8 mouse cellular contexts compared by ENCODE assay signal in the genomic region with DNA sequence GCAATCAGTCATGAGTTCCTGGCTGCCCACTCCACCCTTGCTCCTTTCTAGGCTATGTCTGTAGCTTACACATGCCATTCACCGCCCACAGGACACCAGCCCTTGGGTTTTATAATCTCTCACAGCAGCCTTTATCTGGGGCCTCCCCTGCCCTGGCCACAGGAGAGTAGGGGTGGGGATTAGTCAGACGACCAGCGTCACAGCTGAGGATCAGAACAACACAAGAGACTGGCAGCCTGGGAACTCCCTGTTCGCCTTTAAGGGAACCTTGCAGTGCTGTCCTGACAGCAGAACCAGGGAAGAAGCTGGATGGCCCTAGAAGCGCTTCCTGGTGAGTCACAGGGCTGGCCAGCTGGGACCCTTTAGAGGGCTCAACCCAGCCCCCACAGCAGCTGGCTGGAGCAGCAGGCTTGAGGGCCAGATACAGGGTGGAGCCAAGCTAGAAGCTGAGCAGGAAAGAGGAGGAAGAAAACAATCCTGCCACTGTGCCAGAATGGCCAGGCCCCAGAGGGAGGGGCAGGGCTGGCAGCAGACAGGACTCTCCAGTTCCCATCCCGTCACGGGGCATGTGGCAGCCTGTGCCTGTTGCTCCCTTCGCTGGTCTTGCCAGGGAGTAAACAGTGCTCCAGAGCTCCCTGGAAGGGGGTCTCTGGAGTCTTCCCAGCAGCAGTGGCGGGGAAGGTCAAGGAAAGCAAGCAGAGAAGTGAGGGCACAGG. TPM values are rescaled to one million over a fixed set of nuclear protein-coding genes. Genes with fewer than 3 reads are reported as not detected.
DNase-seq lines count a peak whose midpoint lies in the region; ATAC-seq and TF ChIP-seq lines count a peak whose summit lies in the region.

No protein-coding gene starts in this region.

- no peak for TF ChIP-seq POLR2A in MEL (IDR thresholded peaks at IDR 0.05; ENCODE audit: control insufficient read depth in 1 of 2, insufficient read depth in 1 of 2, low read depth in 1 of 2, low read length in 2 of 2, poor library complexity in 1 of 2)
- TF ChIP-seq POLR2A in testis, adult 2 months (IDR thresholded peaks at IDR 0.05; ENCODE audit: control insufficient read depth, low read depth, low read length), result no peak

- no peaks in the 10 kb centered on the region for H3K27me3 ChIP-seq in MEL (ENCODE audit: control insufficient read depth in 1 of 2, insufficient read depth in 2 of 2, low read length in 2 of 2)
- no peaks in the 10 kb centered on the region for H3K27me3 ChIP-seq in forebrain, embryonic 16.5 days (replicated peaks; ENCODE audit: control insufficient read depth, insufficient read depth, low read length)
- H3K27me3 ChIP-seq in liver, postnatal 0 days (ENCODE audit: insufficient read depth, low read length), result no peaks in the 10 kb centered on the region
- H3K27me3 ChIP-seq in neural tube, embryonic 13.5 days, result no peaks in the 10 kb centered on the region
- H3K27me3 ChIP-seq in testis, adult 2 months (ENCODE audit: control insufficient read depth, insufficient read depth, low read length), result no peaks in the 10 kb centered on the region

- H3K4me2 ChIP-seq in forebrain, embryonic 16.5 days (ENCODE audit: low read length), result no peak overlapping the region
- H3K4me2 ChIP-seq in liver, postnatal 0 days (ENCODE audit: low read depth, low read length), result peak overlapping the region; percentile 74
- peak overlapping the region; percentile 38 for H3K4me2 ChIP-seq in neural tube, embryonic 13.5 days

- intact Hi-C loops in heart, postnatal 25 days (cut with DNase I), result no loop called here

- peak; percentile 84 for DNase-seq in MEL (ENCODE audit: low read depth, low spot score)
- DNase-seq in cerebellum, adult 8-10 months, result peak; percentile 81
- peak; percentile 95 for DNase-seq in heart, postnatal 25 days (ENCODE audit: low spot score)
- DNase-seq in layer of hippocampus, adult 18-20 months (ENCODE audit: low spot score in 2 of 2), result peak; percentile 80 to 90
- peak; percentile 70 for DNase-seq in liver, postnatal 0 days

- WGBS in forebrain, embryonic 16.5 days, result 19% methylated on average over 9 of the region's 9 CpGs
- 29% methylated on average over 9 of the region's 9 CpGs for WGBS in liver, postnatal 0 days (ENCODE audit: insufficient replicate concordance)
- WGBS in neural tube, embryonic 13.5 days, result 19% methylated on average over 9 of the region's 9 CpGs

- H3K4me1 ChIP-seq in MEL (ENCODE audit: control insufficient read depth in 1 of 2, insufficient read depth in 2 of 2, low read length in 2 of 2), result peaks cover 13 to 35% of the 10 kb centered on the region in 2 experiments
- H3K4me1 ChIP-seq in forebrain, embryonic 16.5 days (replicated peaks; ENCODE audit: control insufficient read depth, insufficient read depth, low read length), result peaks cover 14% of the 10 kb centered on the region
- H3K4me1 ChIP-seq in liver, postnatal 0 days (ENCODE audit: insufficient read depth), result peaks cover 41% of the 10 kb centered on the region
- peaks cover 30% of the 10 kb centered on the region for H3K4me1 ChIP-seq in neural tube, embryonic 13.5 days (replicated peaks)
- peaks cover 2% of the 10 kb centered on the region; the same call in 1 of the 2 replicates for H3K4me1 ChIP-seq in testis, adult 2 months (ENCODE audit: control insufficient read depth, insufficient read depth, low read length)

- no peaks in the 10 kb centered on the region for H3K9me3 ChIP-seq in MEL (replicated peaks; ENCODE audit: insufficient read depth, low read length)
- H3K9me3 ChIP-seq in forebrain, embryonic 16.5 days (ENCODE audit: control insufficient read depth, low read length), result no peaks in the 10 kb centered on the region
- no peaks in the 10 kb centered on the region for H3K9me3 ChIP-seq in liver, postnatal 0 days (ENCODE audit: low read length)
- H3K9me3 ChIP-seq in neural tube, embryonic 13.5 days, result no peaks in the 10 kb centered on the region

- peak; percentile 90 for ATAC-seq in forebrain, embryonic 16.5 days
- peak; percentile 95 for ATAC-seq in liver, postnatal 0 days
- peak; percentile 84 for ATAC-seq in neural tube, embryonic 13.5 days (ENCODE audit: low read depth)

- TF ChIP-seq EP300 in MEL (IDR thresholded peaks at IDR 0.05; ENCODE audit: low read depth in 1 of 2, low read length in 2 of 2), result peak; percentile 52 to 72
- peak; percentile 56; the same call in 1 of the 2 replicates for TF ChIP-seq EP300 in liver, postnatal 0 days (IDR thresholded peaks at IDR 0.05; ENCODE audit: low read depth)

- H3K36me3 ChIP-seq in MEL (ENCODE audit: control insufficient read depth in 1 of 2, insufficient read depth in 2 of 2, low read length in 2 of 2), result peaks cover 0 to 21% of the 10 kb centered on the region in 2 experiments
- peaks cover 2% of the 10 kb centered on the region; the same call in 1 of the 2 replicates for H3K36me3 ChIP-seq in forebrain, embryonic 16.5 days (ENCODE audit: control insufficient read depth, insufficient read depth)
- peaks cover 24% of the 10 kb centered on the region for H3K36me3 ChIP-seq in liver, postnatal 0 days (replicated peaks; ENCODE audit: insufficient read depth, low read length)
- H3K36me3 ChIP-seq in neural tube, embryonic 13.5 days, result peaks cover 42% of the 10 kb centered on the region
- no peaks in the 10 kb centered on the region for H3K36me3 ChIP-seq in testis, adult 2 months (ENCODE audit: control insufficient read depth, insufficient read depth, low read length)

- H3K79me2 ChIP-seq in MEL (ENCODE audit: control insufficient read depth, insufficient read depth, low read length, poor library complexity), result peaks cover 4% of the 10 kb centered on the region

- TF ChIP-seq CTCF in MEL (IDR thresholded peaks at IDR 0.05 in 2 of 3, conservative IDR thresholded peaks at IDR 0.05 in 1 of 3; ENCODE audit: control insufficient read depth in 1 of 3, insufficient read depth in 1 of 3, low read depth in 2 of 3, low read length in 3 of 3, poor library complexity in 1 of 3, severe bottlenecking in 1 of 3), result no peak
- TF ChIP-seq CTCF in liver, postnatal 0 days (IDR thresholded peaks at IDR 0.05; ENCODE audit: low read depth), result no peak
- no peak for TF ChIP-seq CTCF in testis, adult 2 months (IDR thresholded peaks at IDR 0.05; ENCODE audit: control insufficient read depth, insufficient read depth, insufficient replicate concordance, low read depth, low read length)

- H3K9ac ChIP-seq in MEL (ENCODE audit: control insufficient read depth, low read depth, low read length, poor library complexity, severe bottlenecking), result peak overlapping the region; percentile 19; the same call in 1 of the 2 replicates
- H3K9ac ChIP-seq in forebrain, embryonic 16.5 days (replicated peaks; ENCODE audit: low read depth, low read length), result peak overlapping the region; percentile 26; the same call in 1 of the 2 replicates
- peak overlapping the region; percentile 72 for H3K9ac ChIP-seq in liver, postnatal 0 days (replicated peaks)
- H3K9ac ChIP-seq in neural tube, embryonic 13.5 days, result peak overlapping the region; percentile 58

- no peak for TF ChIP-seq RAD21 in MEL (IDR thresholded peaks at IDR 0.05; ENCODE audit: low read depth, low read length)

- no peak overlapping the region for H3K4me3 ChIP-seq in MEL (ENCODE audit: control insufficient read depth in 1 of 2, insufficient read depth in 1 of 2, low read depth in 2 of 2, low read length in 2 of 2)
- no peak overlapping the region for H3K4me3 ChIP-seq in forebrain, embryonic 16.5 days (replicated peaks; ENCODE audit: low read length)
- peak overlapping the region; percentile 40 for H3K4me3 ChIP-seq in liver, postnatal 0 days (ENCODE audit: low read depth, low read length)
- no peak overlapping the region for H3K4me3 ChIP-seq in neural tube, embryonic 13.5 days
- H3K4me3 ChIP-seq in testis, adult 2 months (ENCODE audit: control insufficient read depth, low read depth, low read length), result no peak overlapping the region

- peak overlapping the region; percentile 54 for H3K27ac ChIP-seq in MEL (ENCODE audit: control insufficient read depth, low read depth, low read length)
- peak overlapping the region; percentile 69 for H3K27ac ChIP-seq in forebrain, embryonic 16.5 days (ENCODE audit: low read length)
- H3K27ac ChIP-seq in liver, postnatal 0 days (ENCODE audit: low read depth), result peak overlapping the region; percentile 96
- peak overlapping the region; percentile 90 for H3K27ac ChIP-seq in neural tube, embryonic 13.5 days (replicated peaks)
- peak overlapping the region; percentile 55 for H3K27ac ChIP-seq in testis, adult 2 months (ENCODE audit: control insufficient read depth, insufficient read depth, low read depth, low read length)

RNA-seq across cellular contexts. Expression of a gene that starts 9.8 kb away (rescaled TPM):
- total RNA-seq in MEL (2012; rRNA removed), result 10.3 and 13.0 TPM in 2 replicates
- 10 to 100 TPM in 1 of 2 experiments, not detected in 1; 20.8 TPM for polyA plus RNA-seq in MEL (2012; ENCODE audit: insufficient read depth in 1 of 2, insufficient read length in 2 of 2, low read depth in 1 of 2, low replicate concordance in 2 of 2, missing spikeins in 1 of 2)
- 6.9 and 7.7 TPM in 2 replicates for polyA plus RNA-seq in forebrain, embryonic 16.5 days (2015; fragmentation: Nextera tagmentation; extraction: Ambion mirVana)
- 10 to 100 TPM; 38.4 to 41.5 TPM for total RNA-seq in heart, postnatal 25 days (2021)
- 10 to 100 TPM; 23.6 to 27.1 TPM for total RNA-seq in layer of hippocampus, adult 18-20 months (2021)
- polyA plus RNA-seq in liver, postnatal 0 days (2015; fragmentation: Nextera tagmentation; extraction: Ambion mirVana), result 18.5 and 18.7 TPM in 2 replicates
- 9.0 and 10.9 TPM in 2 replicates for polyA plus RNA-seq in neural tube, embryonic 13.5 days (2015; fragmentation: Nextera tagmentation; extraction: Ambion mirVana)
- 6.3 TPM in 2 replicates for polyA plus RNA-seq in testis, adult 2 months (2012; rRNA removed)

RNA-seq across cellular contexts. Expression of a gene that starts 10.9 kb away (rescaled TPM):
- total RNA-seq in MEL (2012; rRNA removed), result 48.2 and 52.5 TPM in 2 replicates
- 10 to 100 TPM in 1 of 2 experiments, not detected in 1; 64.2 TPM for polyA plus RNA-seq in MEL (2012; ENCODE audit: insufficient read depth in 1 of 2, insufficient read length in 2 of 2, low read depth in 1 of 2, low replicate concordance in 2 of 2, missing spikeins in 1 of 2)
- polyA plus RNA-seq in forebrain, embryonic 16.5 days (2015; fragmentation: Nextera tagmentation; extraction: Ambion mirVana), result 98.4 and 105 TPM in 2 replicates
- 100 to 1,000 TPM; 160 to 161 TPM for total RNA-seq in heart, postnatal 25 days (2021)
- total RNA-seq in layer of hippocampus, adult 18-20 months (2021), result 100 to 1,000 TPM; 192 to 206 TPM
- polyA plus RNA-seq in liver, postnatal 0 days (2015; fragmentation: Nextera tagmentation; extraction: Ambion mirVana), result 46.7 and 50.0 TPM in 2 replicates
- polyA plus RNA-seq in neural tube, embryonic 13.5 days (2015; fragmentation: Nextera tagmentation; extraction: Ambion mirVana), result 104 and 119 TPM in 2 replicates
- polyA plus RNA-seq in testis, adult 2 months (2012; rRNA removed), result 118 and 119 TPM in 2 replicates

RNA-seq across cellular contexts. Expression of a gene that starts 11.1 kb away (rescaled TPM):
- total RNA-seq in MEL (2012; rRNA removed), result 107 and 108 TPM in 2 replicates
- 100 to 1,000 TPM in 1 of 2 experiments, not detected in 1; 169 TPM for polyA plus RNA-seq in MEL (2012; ENCODE audit: insufficient read depth in 1 of 2, insufficient read length in 2 of 2, low read depth in 1 of 2, low replicate concordance in 2 of 2, missing spikeins in 1 of 2)
- 216 and 225 TPM in 2 replicates for polyA plus RNA-seq in forebrain, embryonic 16.5 days (2015; fragmentation: Nextera tagmentation; extraction: Ambion mirVana)
- total RNA-seq in heart, postnatal 25 days (2021), result 10 to 100 TPM; 87.5 to 94.8 TPM
- total RNA-seq in layer of hippocampus, adult 18-20 months (2021), result 100 to 1,000 TPM; 163 to 168 TPM
- polyA plus RNA-seq in liver, postnatal 0 days (2015; fragmentation: Nextera tagmentation; extraction: Ambion mirVana), result 105 and 109 TPM in 2 replicates
- 195 and 200 TPM in 2 replicates for polyA plus RNA-seq in neural tube, embryonic 13.5 days (2015; fragmentation: Nextera tagmentation; extraction: Ambion mirVana)
- polyA plus RNA-seq in testis, adult 2 months (2012; rRNA removed), result 1,529 and 1,552 TPM in 2 replicates

RNA-seq across cellular contexts. Expression of a gene that starts 17.3 kb away (rescaled TPM):
- 0.16 TPM in 1 of 2 replicates, not detected in the other for total RNA-seq in MEL (2012; rRNA removed)
- not detected for polyA plus RNA-seq in MEL (2012; ENCODE audit: insufficient read depth in 1 of 2, insufficient read length in 2 of 2, low read depth in 1 of 2, low replicate concordance in 2 of 2, missing spikeins in 1 of 2)
- polyA plus RNA-seq in forebrain, embryonic 16.5 days (2015; fragmentation: Nextera tagmentation; extraction: Ambion mirVana), result 0.20 TPM in 1 of 2 replicates, not detected in the other
- total RNA-seq in heart, postnatal 25 days (2021), result not detected
- total RNA-seq in layer of hippocampus, adult 18-20 months (2021), result not detected
- 0.20 and 0.22 TPM in 2 replicates for polyA plus RNA-seq in liver, postnatal 0 days (2015; fragmentation: Nextera tagmentation; extraction: Ambion mirVana)
- polyA plus RNA-seq in neural tube, embryonic 13.5 days (2015; fragmentation: Nextera tagmentation; extraction: Ambion mirVana), result 0.28 TPM in 1 of 2 replicates, not detected in the other
- polyA plus RNA-seq in testis, adult 2 months (2012; rRNA removed), result 0.10 and 0.16 TPM in 2 replicates

RNA-seq across cellular contexts. Expression of a gene that starts 59.7 kb away (rescaled TPM):
- total RNA-seq in MEL (2012; rRNA removed), result 141 and 166 TPM in 2 replicates
- 100 to 1,000 TPM; 108 to 423 TPM for polyA plus RNA-seq in MEL (2012; ENCODE audit: insufficient read depth in 1 of 2, insufficient read length in 2 of 2, low read depth in 1 of 2, low replicate concordance in 2 of 2, missing spikeins in 1 of 2)
- polyA plus RNA-seq in forebrain, embryonic 16.5 days (2015; fragmentation: Nextera tagmentation; extraction: Ambion mirVana), result 413 and 455 TPM in 2 replicates
- 100 to 1,000 TPM; 134 to 140 TPM for total RNA-seq in heart, postnatal 25 days (2021)
- total RNA-seq in layer of hippocampus, adult 18-20 months (2021), result 100 to 1,000 TPM; 376 to 401 TPM
- polyA plus RNA-seq in liver, postnatal 0 days (2015; fragmentation: Nextera tagmentation; extraction: Ambion mirVana), result 238 and 254 TPM in 2 replicates
- 436 and 457 TPM in 2 replicates for polyA plus RNA-seq in neural tube, embryonic 13.5 days (2015; fragmentation: Nextera tagmentation; extraction: Ambion mirVana)
- polyA plus RNA-seq in testis, adult 2 months (2012; rRNA removed), result 98.3 and 107 TPM in 2 replicates

Comparison
In these comparisons a context has a peak if more than half of its experiments do, and no peak if none do; other contexts are left out.
1. H3K9ac ChIP-seq: peak in every context shown above with its lines; median percentile 72 in liver, postnatal 0 days; 58 in neural tube, embryonic 13.5 days; 26 in forebrain, embryonic 16.5 days; 19 in MEL.